Mouse (Mus musculus): ENCODE measurements around the gene Gm39115. TPM values are rescaled to one million over a fixed set of nuclear protein-coding genes. Genes with fewer than 3 reads are reported as not detected.

Gene Gm39115
- not detected for polyA plus RNA-seq (2015; fragmentation: Illumina TruSeq; extraction: RNeasy Lipid Tissue Mini Kit (QIAGEN cat#74804); ENCODE audit: low read depth, low replicate concordance)

DNA sequence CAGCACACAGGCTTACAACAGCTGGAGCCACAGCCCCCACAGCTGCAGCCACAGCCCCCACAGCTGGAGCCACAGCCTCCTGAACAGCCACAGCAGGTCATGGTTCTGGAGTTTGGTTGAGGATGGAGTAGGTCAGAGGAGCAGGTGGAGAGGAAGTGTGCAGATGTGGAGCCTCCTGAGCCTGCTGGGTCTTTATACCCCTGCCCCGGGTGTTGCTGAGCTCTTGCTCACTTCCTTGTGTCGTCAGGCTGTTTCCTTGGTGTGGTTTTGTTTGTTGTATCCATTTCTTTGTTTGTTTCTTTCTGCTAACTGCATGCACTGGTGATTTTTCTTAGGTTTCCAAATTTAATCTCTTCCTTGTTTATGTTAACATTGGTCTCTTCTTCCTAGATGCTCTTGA lies at the start of gene Gm39115:
TSS of gene Gm39115 (minus strand) at position 101 of the 400 bp plus-strand sequence.

GRCm38 (mm10) chr7:142175905-142176304 lies 40.1 kb upstream of the Gm39115 start, which contains the start of gene Krtap5-2:
Gene Krtap5-2 (minus strand): TSS chr7:142176005.

GRCm38 (mm10) chr7:142165639-142166038 lies 29.8 kb upstream of the Gm39115 start, which contains the start of gene Gm4553:
Gene Gm4553 (minus strand): TSS chr7:142165739.

DNA sequence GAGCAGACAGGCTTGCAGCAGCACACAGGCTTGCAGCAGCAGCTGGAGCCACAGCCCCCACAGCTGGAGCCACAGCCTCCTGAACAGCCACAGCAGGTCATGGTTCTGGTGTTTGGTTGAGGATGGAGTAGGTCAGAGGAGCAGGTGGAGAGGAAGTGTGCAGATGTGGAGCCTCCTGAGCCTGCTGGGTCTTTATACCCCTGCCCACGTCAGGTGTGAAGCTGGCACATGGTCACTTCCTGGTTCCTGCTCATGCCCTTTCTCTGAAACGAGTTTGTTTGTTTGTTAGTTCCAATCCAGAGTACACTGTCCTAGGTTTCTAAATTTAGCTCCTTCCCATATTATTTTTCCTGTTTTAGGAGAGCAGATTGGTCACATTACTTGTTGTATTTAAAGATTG lies 21.2 kb upstream of the Gm39115 start, which contains the start of gene Gm29735:
TSS of gene Gm29735 (minus strand) at position 101 of the 400 bp plus-strand sequence.

GRCm38 (mm10) chr7:142144507-142144906 lies 8.7 kb upstream of the Gm39115 start, which contains the start of gene Gm45337:
Gene Gm45337 (minus strand): TSS chr7:142144607.

DNA sequence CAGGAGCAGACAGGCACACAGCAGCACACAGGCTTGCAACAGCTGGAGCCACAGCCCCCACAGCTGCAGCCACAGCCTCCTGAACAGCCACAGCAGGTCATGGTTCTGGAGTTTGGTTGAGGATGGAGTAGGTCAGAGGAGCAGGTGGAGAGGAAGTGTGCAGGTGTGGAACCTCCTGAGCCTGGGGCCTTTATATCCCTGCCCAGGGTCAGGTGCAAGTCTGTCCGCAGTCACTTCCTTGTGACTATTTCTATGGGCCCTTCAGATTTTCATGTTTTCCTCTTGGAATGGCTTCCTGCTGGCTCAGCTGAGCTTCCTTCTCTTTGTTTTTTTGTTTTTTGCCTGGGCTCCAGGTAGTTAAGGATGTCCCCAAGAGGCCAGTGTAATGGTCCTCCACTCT lies 15.2 kb downstream of the Gm39115 start, which contains the start of gene Gm45618:
TSS of gene Gm45618 (minus strand) at position 101 of the 400 bp plus-strand sequence.

DNA sequence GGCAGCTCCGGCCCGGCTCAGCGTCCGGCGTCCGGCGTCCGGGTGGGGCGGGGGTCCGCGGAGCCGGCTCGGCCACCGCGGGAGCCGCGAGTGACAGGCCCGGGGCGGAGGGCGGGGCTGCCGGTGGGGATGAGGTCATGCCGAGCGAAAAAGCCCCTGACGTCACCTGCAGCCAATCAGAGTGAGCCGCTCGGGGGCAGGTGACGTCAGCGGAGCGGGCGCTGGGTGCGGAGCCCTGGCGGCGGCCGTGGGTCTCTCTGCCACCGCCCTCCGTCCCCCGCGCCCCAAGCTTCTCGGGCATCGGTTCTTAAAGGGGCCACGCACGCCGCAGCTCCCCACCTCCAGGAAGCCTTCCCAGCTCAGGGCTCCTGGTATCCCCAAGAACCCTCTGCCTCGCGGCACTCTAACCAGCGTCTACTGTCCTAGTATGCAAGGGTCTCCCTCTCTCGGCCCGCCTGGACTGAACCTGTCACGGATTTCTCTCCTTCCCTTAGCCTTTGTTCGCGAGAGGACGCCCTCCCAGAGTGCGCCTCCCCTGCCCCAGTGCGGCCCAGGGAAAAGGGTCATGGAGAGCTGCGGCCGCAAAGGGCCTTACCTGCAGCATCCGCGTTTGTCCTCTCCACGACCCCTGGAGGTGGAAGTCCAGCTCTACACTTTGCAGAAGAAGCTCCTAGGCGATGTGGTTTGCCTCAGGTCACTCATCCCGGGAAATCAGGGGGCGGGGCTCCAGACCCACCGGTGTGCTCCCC lies 40.5 kb downstream of the Gm39115 start, which contains the start of gene Dusp8:
TSS of gene Dusp8 (minus strand) at position 661 of the 749 bp plus-strand sequence.

Other genes starting within 250 kb of the Gm39115 start
- gene Tollip, start 217.5 kb downstream of the Gm39115 start, polyA plus RNA-seq (2015; fragmentation: Illumina TruSeq; extraction: RNeasy Lipid Tissue Mini Kit (QIAGEN cat#74804); ENCODE audit: low read depth, low replicate concordance): 111 TPM
- gene Brsk2, start 186.3 kb downstream of the Gm39115 start, polyA plus RNA-seq (2015; fragmentation: Illumina TruSeq; extraction: RNeasy Lipid Tissue Mini Kit (QIAGEN cat#74804); ENCODE audit: low read depth, low replicate concordance): 129 TPM
- 41.2 TPM for gene Mob2, start 75.0 kb downstream of the Gm39115 start, polyA plus RNA-seq (2015; fragmentation: Illumina TruSeq; extraction: RNeasy Lipid Tissue Mini Kit (QIAGEN cat#74804); ENCODE audit: low read depth, low replicate concordance)
- gene Dusp8, start 40.2 kb downstream of the Gm39115 start, polyA plus RNA-seq (2015; fragmentation: Illumina TruSeq; extraction: RNeasy Lipid Tissue Mini Kit (QIAGEN cat#74804); ENCODE audit: low read depth, low replicate concordance): 63.5 TPM
- not detected for gene Gm45618, start 15.3 kb downstream of the Gm39115 start, polyA plus RNA-seq (2015; fragmentation: Illumina TruSeq; extraction: RNeasy Lipid Tissue Mini Kit (QIAGEN cat#74804); ENCODE audit: low read depth, low replicate concordance)
- gene Gm45337, start 8.6 kb upstream of the Gm39115 start, polyA plus RNA-seq (2015; fragmentation: Illumina TruSeq; extraction: RNeasy Lipid Tissue Mini Kit (QIAGEN cat#74804); ENCODE audit: low read depth, low replicate concordance): not detected
- not detected for gene Gm29735, start 21.1 kb upstream of the Gm39115 start, polyA plus RNA-seq (2015; fragmentation: Illumina TruSeq; extraction: RNeasy Lipid Tissue Mini Kit (QIAGEN cat#74804); ENCODE audit: low read depth, low replicate concordance)
- gene Gm4553, start 29.7 kb upstream of the Gm39115 start, polyA plus RNA-seq (2015; fragmentation: Illumina TruSeq; extraction: RNeasy Lipid Tissue Mini Kit (QIAGEN cat#74804); ENCODE audit: low read depth, low replicate concordance): not detected
- gene Krtap5-2, start 40.0 kb upstream of the Gm39115 start, polyA plus RNA-seq (2015; fragmentation: Illumina TruSeq; extraction: RNeasy Lipid Tissue Mini Kit (QIAGEN cat#74804); ENCODE audit: low read depth, low replicate concordance): not detected
- not detected for gene Gm10153, start 54.4 kb upstream of the Gm39115 start, polyA plus RNA-seq (2015; fragmentation: Illumina TruSeq; extraction: RNeasy Lipid Tissue Mini Kit (QIAGEN cat#74804); ENCODE audit: low read depth, low replicate concordance)
- not detected for gene Krtap5-3, start 65.3 kb upstream of the Gm39115 start, polyA plus RNA-seq (2015; fragmentation: Illumina TruSeq; extraction: RNeasy Lipid Tissue Mini Kit (QIAGEN cat#74804); ENCODE audit: low read depth, low replicate concordance)
- not detected for gene Gm7579, start 75.8 kb upstream of the Gm39115 start, polyA plus RNA-seq (2015; fragmentation: Illumina TruSeq; extraction: RNeasy Lipid Tissue Mini Kit (QIAGEN cat#74804); ENCODE audit: low read depth, low replicate concordance)
- gene Krtap5-5, start 93.9 kb upstream of the Gm39115 start, polyA plus RNA-seq (2015; fragmentation: Illumina TruSeq; extraction: RNeasy Lipid Tissue Mini Kit (QIAGEN cat#74804); ENCODE audit: low read depth, low replicate concordance): not detected
- not detected for gene Gm40460, start 105.0 kb upstream of the Gm39115 start, polyA plus RNA-seq (2015; fragmentation: Illumina TruSeq; extraction: RNeasy Lipid Tissue Mini Kit (QIAGEN cat#74804); ENCODE audit: low read depth, low replicate concordance)
- not detected for gene Gm2431, start 122.3 kb upstream of the Gm39115 start, polyA plus RNA-seq (2015; fragmentation: Illumina TruSeq; extraction: RNeasy Lipid Tissue Mini Kit (QIAGEN cat#74804); ENCODE audit: low read depth, low replicate concordance)
- not detected for gene Gm4559, start 138.3 kb upstream of the Gm39115 start, polyA plus RNA-seq (2015; fragmentation: Illumina TruSeq; extraction: RNeasy Lipid Tissue Mini Kit (QIAGEN cat#74804); ENCODE audit: low read depth, low replicate concordance)
- not detected for gene Krtap5-1, start 161.1 kb upstream of the Gm39115 start, polyA plus RNA-seq (2015; fragmentation: Illumina TruSeq; extraction: RNeasy Lipid Tissue Mini Kit (QIAGEN cat#74804); ENCODE audit: low read depth, low replicate concordance)
- gene Krtap5-4, start 167.5 kb upstream of the Gm39115 start, polyA plus RNA-seq (2015; fragmentation: Illumina TruSeq; extraction: RNeasy Lipid Tissue Mini Kit (QIAGEN cat#74804); ENCODE audit: low read depth, low replicate concordance): not detected
- 36.7 TPM for gene Ifitm10, start 237.7 kb upstream of the Gm39115 start, polyA plus RNA-seq (2015; fragmentation: Illumina TruSeq; extraction: RNeasy Lipid Tissue Mini Kit (QIAGEN cat#74804); ENCODE audit: low read depth, low replicate concordance)
- gene Gm49369, start 246.6 kb upstream of the Gm39115 start, polyA plus RNA-seq (2015; fragmentation: Illumina TruSeq; extraction: RNeasy Lipid Tissue Mini Kit (QIAGEN cat#74804); ENCODE audit: low read depth, low replicate concordance): not detected

Measured in brain, adult 10 weeks (tissue).